Mouse (Mus musculus): ENCODE results near the gene Actrt2. TPM values are rescaled to one million over a fixed set of nuclear protein-coding genes. Genes with fewer than 3 reads are reported as not detected.

Gene Actrt2
- polyA plus RNA-seq, 1 experiment from 2014 or later, result not detected

GRCm38 (mm10) chr4:154705681-154706080 is 38.0 kb upstream of the Actrt2 start:
- no peak for ATAC-seq
- Histone ChIP-seq H3K27me3 (ENCODE audit: insufficient read depth, low read length) (no peaks in the 10 kb centered on the region), H3K9ac (replicated peaks) (no peak overlapping the region), H3K9me3 (ENCODE audit: low read length) (no peaks in the 10 kb centered on the region), H3K4me3 (ENCODE audit: low read depth, low read length) (no peak overlapping the region), H3K36me3 (replicated peaks; ENCODE audit: insufficient read depth, low read length) (no peaks in the 10 kb centered on the region), H3K27ac (ENCODE audit: low read depth) (no peak overlapping the region), H3K4me1 (ENCODE audit: insufficient read depth) (no peaks in the 10 kb centered on the region), H3K4me2 (ENCODE audit: low read depth, low read length) (no peak overlapping the region)
- DNase-seq, result no peak
- TF ChIP-seq EP300 (IDR thresholded peaks at IDR 0.05; ENCODE audit: low read depth) (no peak), CTCF (IDR thresholded peaks at IDR 0.05; ENCODE audit: low read depth) (no peak)
- WGBS (ENCODE audit: insufficient replicate concordance), result 62% methylated on average over 4 of the region's 4 CpGs

DNA sequence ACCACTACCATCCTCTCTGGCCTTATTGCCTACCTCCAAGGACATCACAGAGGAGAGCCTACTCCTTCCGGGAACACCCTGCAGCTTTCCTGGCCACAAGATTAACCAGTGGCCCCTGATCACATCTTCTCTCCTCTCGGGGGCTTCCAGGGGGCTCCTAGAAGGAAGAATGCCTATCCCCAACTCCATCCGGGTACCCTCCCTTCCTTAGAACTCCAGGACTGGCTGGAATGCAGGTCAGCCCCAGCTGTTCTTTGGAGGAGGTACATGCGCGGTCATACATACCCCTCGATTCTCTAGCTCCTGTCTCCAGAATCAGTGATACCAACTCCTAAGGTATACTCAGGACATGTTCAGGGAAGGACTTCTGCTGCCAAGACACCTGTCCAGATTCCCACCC is 37.4 kb upstream of the Actrt2 start:
- H3K27me3 ChIP-seq (ENCODE audit: insufficient read depth, low read length), result no peaks in the 10 kb centered on the region
- TF ChIP-seq CTCF (IDR thresholded peaks at IDR 0.05; ENCODE audit: low read depth) (no peak), EP300 (IDR thresholded peaks at IDR 0.05; ENCODE audit: low read depth) (no peak)
- ATAC-seq (no peak), DNase-seq (no peak)
- H3K27ac ChIP-seq (ENCODE audit: low read depth), result no peak overlapping the region
- 75% methylated on average over 6 of the region's 6 CpGs for WGBS (ENCODE audit: insufficient replicate concordance)
- no peaks in the 10 kb centered on the region for H3K9me3 ChIP-seq (ENCODE audit: low read length)
- no peak overlapping the region for H3K9ac ChIP-seq (replicated peaks)
- no peaks in the 10 kb centered on the region for H3K36me3 ChIP-seq (replicated peaks; ENCODE audit: insufficient read depth, low read length)
- H3K4me2 ChIP-seq (ENCODE audit: low read depth, low read length), result no peak overlapping the region
- no peaks in the 10 kb centered on the region for H3K4me1 ChIP-seq (ENCODE audit: insufficient read depth)
- no peak overlapping the region for H3K4me3 ChIP-seq (ENCODE audit: low read depth, low read length)

GRCm38 (mm10) chr4:154704591-154704990 is 36.9 kb upstream of the Actrt2 start:
- H3K36me3 ChIP-seq (replicated peaks; ENCODE audit: insufficient read depth, low read length), result no peaks in the 10 kb centered on the region
- H3K9ac ChIP-seq (replicated peaks), result no peak overlapping the region
- ATAC-seq (no peak), DNase-seq (no peak)
- TF ChIP-seq EP300 (IDR thresholded peaks at IDR 0.05; ENCODE audit: low read depth) (no peak), CTCF (IDR thresholded peaks at IDR 0.05; ENCODE audit: low read depth) (no peak)
- H3K4me3 ChIP-seq (ENCODE audit: low read depth, low read length), result no peak overlapping the region
- H3K27ac ChIP-seq (ENCODE audit: low read depth), result no peak overlapping the region
- H3K9me3 ChIP-seq (ENCODE audit: low read length), result no peaks in the 10 kb centered on the region
- no peaks in the 10 kb centered on the region for H3K4me1 ChIP-seq (ENCODE audit: insufficient read depth)
- H3K27me3 ChIP-seq (ENCODE audit: insufficient read depth, low read length), result no peaks in the 10 kb centered on the region
- WGBS (ENCODE audit: insufficient replicate concordance), result 80% methylated on average over 7 of the region's 7 CpGs
- no peak overlapping the region for H3K4me2 ChIP-seq (ENCODE audit: low read depth, low read length)

DNA sequence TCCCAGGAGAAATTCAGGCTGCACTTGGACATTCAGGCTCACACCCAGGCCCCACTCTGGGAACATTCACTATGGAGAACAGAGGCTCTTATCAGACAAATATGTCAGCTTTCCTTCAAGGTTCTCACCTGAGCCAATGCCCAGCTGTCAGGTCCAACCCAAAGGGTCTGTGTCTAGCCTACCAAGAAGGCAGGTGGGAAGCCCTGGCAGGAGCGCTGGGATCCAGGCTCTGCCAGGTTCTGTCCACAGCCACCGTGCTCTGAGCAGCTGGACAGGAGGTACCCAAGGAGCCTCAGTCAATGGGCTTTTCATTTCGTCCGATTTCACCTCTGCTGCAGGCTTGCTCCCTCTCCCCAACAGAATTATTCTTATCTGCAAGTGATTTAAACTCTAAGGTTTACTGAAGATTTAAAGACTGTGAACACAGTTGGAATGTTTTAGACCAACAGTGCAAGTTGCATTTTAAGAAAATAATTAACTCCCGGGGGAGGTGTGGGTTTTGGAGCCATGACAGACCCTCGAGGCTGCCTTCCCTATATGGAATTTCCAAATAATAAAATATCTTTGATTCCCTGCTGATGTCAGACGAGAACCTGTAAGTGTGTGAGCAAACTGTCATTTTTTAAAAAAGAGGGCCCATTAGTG is 35.9 kb upstream of the Actrt2 start:
- no peak for ATAC-seq
- H3K4me1 ChIP-seq (ENCODE audit: insufficient read depth), result no peaks in the 10 kb centered on the region
- no peak overlapping the region for H3K27ac ChIP-seq (ENCODE audit: low read depth)
- WGBS (ENCODE audit: insufficient replicate concordance), result 61% methylated on average over 7 of the region's 7 CpGs
- H3K4me2 ChIP-seq (ENCODE audit: low read depth, low read length), result no peak overlapping the region
- H3K27me3 ChIP-seq (ENCODE audit: insufficient read depth, low read length), result no peaks in the 10 kb centered on the region
- H3K9ac ChIP-seq (replicated peaks), result no peak overlapping the region
- no peak overlapping the region for H3K4me3 ChIP-seq (ENCODE audit: low read depth, low read length)
- H3K9me3 ChIP-seq (ENCODE audit: low read length), result no peaks in the 10 kb centered on the region
- no peaks in the 10 kb centered on the region for H3K36me3 ChIP-seq (replicated peaks; ENCODE audit: insufficient read depth, low read length)
- no peak for TF ChIP-seq CTCF (IDR thresholded peaks at IDR 0.05; ENCODE audit: low read depth)
- no peak for DNase-seq

DNA sequence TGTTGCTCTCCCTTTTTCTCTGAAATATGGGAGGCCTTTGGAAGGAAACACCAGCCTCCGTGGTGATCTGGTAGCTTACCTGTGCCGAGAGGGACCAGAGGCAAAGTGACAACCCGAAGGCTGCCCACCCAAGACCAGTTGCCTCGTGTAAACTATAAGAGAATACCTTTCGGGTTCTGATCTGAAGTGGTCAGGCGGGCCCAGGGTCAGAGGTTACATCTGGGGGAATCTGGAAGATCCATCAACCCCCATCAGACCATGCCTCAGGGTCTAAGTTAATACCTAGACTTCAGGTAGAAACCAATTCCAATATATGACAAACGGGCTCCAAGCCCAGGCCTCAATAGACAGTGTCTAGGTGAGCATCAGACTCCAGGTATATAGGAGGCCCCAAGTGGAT is 35.3 kb upstream of the Actrt2 start:
- ATAC-seq (no peak), DNase-seq (no peak)
- no peaks in the 10 kb centered on the region for H3K36me3 ChIP-seq (replicated peaks; ENCODE audit: insufficient read depth, low read length)
- H3K9me3 ChIP-seq (ENCODE audit: low read length), result no peaks in the 10 kb centered on the region
- H3K4me1 ChIP-seq (ENCODE audit: insufficient read depth), result no peaks in the 10 kb centered on the region
- TF ChIP-seq CTCF (IDR thresholded peaks at IDR 0.05; ENCODE audit: low read depth), result no peak
- TF ChIP-seq EP300 (IDR thresholded peaks at IDR 0.05; ENCODE audit: low read depth), result no peak
- no peak overlapping the region for H3K4me3 ChIP-seq (ENCODE audit: low read depth, low read length)
- no peak overlapping the region for H3K27ac ChIP-seq (ENCODE audit: low read depth)
- no peaks in the 10 kb centered on the region for H3K27me3 ChIP-seq (ENCODE audit: insufficient read depth, low read length)
- no peak overlapping the region for H3K4me2 ChIP-seq (ENCODE audit: low read depth, low read length)
- H3K9ac ChIP-seq (replicated peaks), result no peak overlapping the region
- WGBS (ENCODE audit: insufficient replicate concordance), result 68% methylated on average over 7 of the region's 7 CpGs

DNA sequence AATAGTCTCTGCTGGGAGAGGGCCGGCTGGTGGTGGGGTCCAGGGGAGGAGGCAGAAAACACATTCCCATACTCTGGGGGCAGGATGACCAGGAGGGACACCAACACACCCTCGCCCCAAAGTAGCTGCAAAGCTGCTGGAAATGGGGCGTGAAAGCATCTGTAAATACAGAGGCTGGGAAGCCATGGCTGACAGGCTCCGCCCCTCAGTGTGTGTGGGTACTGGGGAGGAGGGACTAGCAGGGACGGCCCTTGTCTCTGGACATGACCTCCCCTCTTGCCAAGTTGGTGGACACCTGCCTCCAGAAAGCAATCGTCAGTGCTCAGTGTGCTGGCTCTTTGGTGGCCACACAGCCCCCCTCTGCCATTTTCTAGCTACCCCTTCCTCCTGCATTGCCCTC is 34.5 kb upstream of the Actrt2 start:
- H3K4me1 ChIP-seq (ENCODE audit: insufficient read depth), result no peaks in the 10 kb centered on the region
- no peak for ATAC-seq
- no peaks in the 10 kb centered on the region for H3K27me3 ChIP-seq (ENCODE audit: insufficient read depth, low read length)
- no peak overlapping the region for H3K27ac ChIP-seq (ENCODE audit: low read depth)
- no peaks in the 10 kb centered on the region for H3K36me3 ChIP-seq (replicated peaks; ENCODE audit: insufficient read depth, low read length)
- no peak overlapping the region for H3K4me2 ChIP-seq (ENCODE audit: low read depth, low read length)
- H3K9me3 ChIP-seq (ENCODE audit: low read length), result no peaks in the 10 kb centered on the region
- DNase-seq, result no peak
- no peak overlapping the region for H3K9ac ChIP-seq (replicated peaks)
- TF ChIP-seq CTCF (IDR thresholded peaks at IDR 0.05; ENCODE audit: low read depth), result no peak
- no peak for TF ChIP-seq EP300 (IDR thresholded peaks at IDR 0.05; ENCODE audit: low read depth)
- H3K4me3 ChIP-seq (ENCODE audit: low read depth, low read length), result no peak overlapping the region
- 37% methylated on average over 6 of the region's 6 CpGs for WGBS (ENCODE audit: insufficient replicate concordance)
